Mouse (Mus musculus) cerebellum, postnatal 10 days (tissue): ENCODE data around the gene Hrk.
A peak's percentile ranks its signal among the peaks of the same experiment; 100 is the strongest.

Source experiments
- DNase-seq, 2 experiments: peaks; one replicate each; pipeline ENCODE4 v3.0.0; 2021; ENCODE audit warnings: mixed read lengths in 2 of 2

The Hrk gene

GRCm38 (mm10) chr5:118167561-118167995, 3.1 kb downstream of the Hrk start:
- peak; percentile 63 to 85 for DNase-seq

- peak; percentile 63 to 64 for DNase-seq
Measured at GRCm38 (mm10) chr5:118169222-118170221, 5.1 kb downstream of the Hrk start.

- peak; percentile 60 to 61 for DNase-seq
Measured at GRCm38 (mm10) chr5:118170888-118171529, 6.6 kb downstream of the Hrk start.

GRCm38 (mm10) chr5:118171665-118172064, 7.2 kb downstream of the Hrk start:
- DNase-seq = peak in 1 of 2 experiments; percentile 45

- no peak for DNase-seq
Measured at GRCm38 (mm10) chr5:118172078-118172723, 7.8 kb downstream of the Hrk start.

GRCm38 (mm10) chr5:118174310-118175009, 10.0 kb downstream of the Hrk start:
- no peak for DNase-seq

- no peak for DNase-seq
Measured at GRCm38 (mm10) chr5:118175137-118175536, 10.7 kb downstream of the Hrk start.

- DNase-seq = no peak
Measured at GRCm38 (mm10) chr5:118177640-118178039, 13.2 kb downstream of the Hrk start.

- DNase-seq = no peak
Measured at GRCm38 (mm10) chr5:118186903-118187633, 22.6 kb downstream of the Hrk start.

GRCm38 (mm10) chr5:118188356-118188755, 23.9 kb downstream of the Hrk start:
- DNase-seq = no peak

GRCm38 (mm10) chr5:118190491-118190890, 26.0 kb downstream of the Hrk start:
- DNase-seq = no peak

GRCm38 (mm10) chr5:118192221-118192620, 27.8 kb downstream of the Hrk start:
- peak; percentile 46 to 48 for DNase-seq

GRCm38 (mm10) chr5:118197421-118197820, 33.0 kb downstream of the Hrk start:
- peak; percentile 63 to 69 for DNase-seq

GRCm38 (mm10) chr5:118199670-118200069, 35.2 kb downstream of the Hrk start:
- DNase-seq = no peak

GRCm38 (mm10) chr5:118204675-118205440, 40.4 kb downstream of the Hrk start:
- no peak for DNase-seq

GRCm38 (mm10) chr5:118205852-118206251, 41.4 kb downstream of the Hrk start:
- no peak for DNase-seq

- peak in 1 of 2 experiments; percentile 22 for DNase-seq
Measured at GRCm38 (mm10) chr5:118214012-118214411, 49.6 kb downstream of the Hrk start.

GRCm38 (mm10) chr5:118214418-118215154, 50.1 kb downstream of the Hrk start:
- DNase-seq = peak; percentile 95 to 96

GRCm38 (mm10) chr5:118217410-118217809, 53.0 kb downstream of the Hrk start:
- DNase-seq = no peak

GRCm38 (mm10) chr5:118223142-118223757, 58.8 kb downstream of the Hrk start:
- no peak for DNase-seq
